Mouse (Mus musculus) left cerebral cortex, adult 18-20 months (tissue): ENCODE measurements around the gene Tspan17. TPM values are rescaled to one million over a fixed set of nuclear protein-coding genes. Genes with fewer than 3 reads are reported as not detected.
A peak's percentile ranks its signal among the peaks of the same experiment; 100 is the strongest.

Source experiments
- DNase-seq, 2 experiments: peaks; one replicate each; pipeline ENCODE4 v3.0.0; 2021 to 2022; ENCODE audit warnings: low spot score in 2 of 2, mixed read lengths in 1 of 2
- total RNA-seq, 2 experiments: library from RNA; stranded (reverse); gene quantifications; 2 replicates each; pipeline ENCODE4 v1.2.3; 2021

The Tspan17 gene
- total RNA-seq, 2 experiments from 2014 or later = 95.4 to 97.6 TPM

DNA sequence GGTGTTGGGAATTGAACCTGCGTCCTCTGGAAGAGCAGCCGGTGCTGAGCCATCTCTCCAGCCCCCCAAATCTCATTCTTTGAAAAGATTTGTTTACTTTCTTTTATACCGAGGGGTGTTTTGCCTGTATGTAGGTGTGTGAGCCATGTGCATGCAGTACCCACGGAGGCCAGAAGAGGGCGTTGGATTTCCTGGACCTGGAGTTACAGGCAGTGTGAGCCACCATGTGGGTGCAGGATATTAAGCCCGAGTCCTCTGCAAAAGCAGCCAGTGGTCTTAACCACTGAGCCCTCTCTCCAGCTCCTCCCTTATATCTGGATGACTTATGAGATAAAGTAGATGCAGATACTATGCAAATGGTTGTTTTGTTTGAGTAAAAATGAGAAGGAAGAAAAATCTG lies 13.8 kb downstream of the Tspan17 start:
- DNase-seq = no peak

GRCm38 (mm10) chr13:54805134-54805838 lies 16.1 kb downstream of the Tspan17 start:
- DNase-seq = peak; percentile 52 to 64

GRCm38 (mm10) chr13:54806434-54806976 lies 17.3 kb downstream of the Tspan17 start:
- no peak for DNase-seq

DNA sequence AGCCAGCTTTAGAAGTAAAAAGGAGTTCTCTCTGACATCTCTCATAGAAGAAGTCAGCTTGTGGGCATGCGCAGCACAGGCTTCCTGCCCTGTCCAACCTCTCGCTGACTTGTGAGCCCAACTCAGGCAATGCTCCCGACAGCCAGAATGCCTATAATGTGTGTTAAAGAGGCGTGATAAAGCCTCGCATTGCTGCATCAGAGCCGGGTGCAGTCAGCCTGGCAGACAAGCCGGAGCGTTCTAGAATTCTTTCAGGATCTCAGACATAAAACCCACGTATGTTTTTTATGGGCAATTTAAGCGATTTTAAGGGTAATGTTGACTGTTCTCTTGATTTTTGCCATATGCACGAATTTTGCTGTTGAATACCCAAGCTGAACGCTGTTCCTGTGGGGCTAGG lies 18.9 kb downstream of the Tspan17 start:
- no peak for DNase-seq

- no peak for DNase-seq
These were observed 22.3 kb downstream of the Tspan17 start for GRCm38 (mm10) chr13:54811476-54811875.

GRCm38 (mm10) chr13:54813381-54813780 lies 24.2 kb downstream of the Tspan17 start:
- no peak for DNase-seq

DNA sequence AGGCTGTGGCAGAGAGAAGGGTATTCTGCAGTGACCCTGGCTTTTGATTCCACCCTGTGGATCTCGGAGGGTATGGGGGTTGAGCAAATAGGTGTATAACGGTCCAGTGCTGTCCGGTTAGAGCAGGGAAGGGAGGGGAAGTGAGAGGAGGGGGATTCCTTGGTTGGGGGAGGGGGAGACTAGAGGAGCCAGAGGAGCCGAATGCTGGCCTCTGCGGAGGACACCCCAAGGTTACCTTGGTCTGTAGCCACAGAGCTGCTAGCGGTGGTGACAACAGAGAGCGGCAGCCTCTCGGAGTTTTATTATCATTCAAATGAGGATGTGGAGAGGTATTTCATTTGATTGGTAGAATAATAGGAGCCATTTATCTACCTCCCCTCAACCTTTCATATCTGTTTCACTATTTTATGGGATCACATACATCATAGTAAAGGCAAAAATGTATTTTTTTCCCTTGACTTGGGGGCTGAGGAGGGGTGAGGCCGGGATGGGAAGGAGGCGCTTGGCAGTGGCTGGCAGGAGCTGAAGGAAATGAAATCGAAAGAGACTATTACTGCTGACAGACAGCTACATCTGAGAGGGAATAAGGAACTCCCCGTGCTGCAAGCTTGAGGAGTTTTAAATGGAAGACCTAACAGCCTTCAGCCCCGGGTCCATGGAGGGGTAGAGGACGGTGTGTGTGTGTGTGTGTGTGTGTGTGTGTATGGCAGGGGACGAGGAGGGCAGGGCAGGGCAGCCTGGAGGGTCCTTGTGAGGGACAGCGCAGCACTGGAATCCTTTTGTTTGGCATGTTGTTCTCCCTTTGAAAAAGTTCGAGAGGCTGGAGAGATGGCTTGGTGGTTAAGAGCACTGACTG lies 29.4 kb downstream of the Tspan17 start:
- DNase-seq = no peak

GRCm38 (mm10) chr13:54821106-54821505 lies 31.9 kb downstream of the Tspan17 start:
- DNase-seq = no peak

- no peak for DNase-seq
These were observed 32.8 kb downstream of the Tspan17 start for GRCm38 (mm10) chr13:54821931-54822330.

DNA sequence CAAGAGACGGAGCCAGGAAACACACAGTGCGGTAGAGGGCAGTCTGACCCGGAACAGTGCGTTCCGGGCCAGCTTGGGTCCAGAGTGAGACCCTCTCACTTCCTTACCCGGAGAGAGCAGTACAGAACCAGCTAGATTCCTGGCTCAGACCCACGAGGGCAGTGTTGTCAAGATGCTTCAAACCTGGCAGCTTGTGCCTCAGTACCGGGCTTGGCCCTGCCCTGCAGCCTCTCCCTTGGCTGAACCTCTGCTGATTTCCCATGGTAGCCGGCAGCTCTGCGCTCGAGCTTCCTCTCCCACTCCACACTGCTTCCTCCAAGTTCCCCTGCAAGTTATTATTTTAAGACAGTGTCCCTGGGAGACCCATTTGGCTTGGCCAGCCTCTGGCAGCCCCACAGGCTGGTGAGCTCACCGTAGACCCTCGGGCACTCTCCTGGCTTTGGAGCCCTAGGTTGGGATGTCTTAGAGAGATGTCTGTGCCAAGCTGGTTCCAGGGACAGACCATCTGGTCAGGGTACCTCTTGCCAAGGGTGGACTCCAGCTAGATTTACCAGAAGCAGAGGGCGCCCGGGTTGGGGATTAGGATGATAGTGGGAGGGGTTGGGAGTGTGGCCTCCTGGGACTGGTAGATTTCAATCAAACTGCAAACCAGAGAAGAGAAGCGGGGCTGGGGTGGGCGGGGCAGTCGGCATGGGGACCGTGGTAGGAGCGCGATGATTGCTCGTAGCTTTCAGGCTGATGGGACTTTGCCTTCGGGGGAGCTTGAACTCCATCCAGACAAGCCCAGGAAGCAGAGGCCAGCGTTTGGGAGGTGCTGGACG lies 35.1 kb downstream of the Tspan17 start:
- DNase-seq = no peak

DNA sequence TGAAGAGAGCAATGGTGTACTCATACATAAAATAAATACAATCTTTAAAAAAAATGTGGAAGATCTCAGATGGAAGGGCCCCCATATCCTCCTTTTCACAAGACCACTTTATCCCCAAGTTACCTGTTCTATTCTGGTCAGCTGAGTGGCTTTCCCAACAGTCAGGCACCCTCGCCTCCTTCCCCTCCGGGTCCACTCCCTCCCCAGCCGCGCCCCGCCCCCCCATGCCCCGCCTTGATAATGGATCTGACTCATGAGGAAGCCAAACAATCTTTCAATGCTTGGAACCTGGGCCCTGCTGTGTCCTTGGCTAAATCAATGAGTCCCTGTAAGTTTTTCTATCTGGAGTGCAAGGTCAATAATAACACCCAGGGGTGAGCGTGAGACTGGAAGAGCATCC lies 38.8 kb downstream of the Tspan17 start:
- no peak for DNase-seq

DNA sequence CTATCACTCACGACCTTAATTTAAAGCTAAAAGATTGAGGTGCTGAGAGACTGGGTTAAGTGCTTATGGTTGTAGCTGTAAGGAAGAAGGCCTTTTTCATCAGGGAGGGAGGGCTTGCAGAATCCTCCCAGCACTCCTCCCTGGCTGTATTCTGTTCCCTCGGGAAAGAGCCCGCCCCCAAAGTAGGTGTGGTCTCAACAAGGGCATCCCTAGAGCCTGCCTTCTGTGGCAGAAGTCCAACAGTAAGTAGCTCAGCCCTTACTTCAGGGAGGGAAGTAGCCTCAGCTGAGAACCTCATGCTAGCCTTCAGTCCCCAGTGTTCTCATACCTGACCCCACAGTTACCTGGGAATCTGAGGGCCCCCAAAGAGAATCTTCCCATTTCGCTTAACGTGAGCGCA lies 39.3 kb downstream of the Tspan17 start:
- DNase-seq = no peak

DNA sequence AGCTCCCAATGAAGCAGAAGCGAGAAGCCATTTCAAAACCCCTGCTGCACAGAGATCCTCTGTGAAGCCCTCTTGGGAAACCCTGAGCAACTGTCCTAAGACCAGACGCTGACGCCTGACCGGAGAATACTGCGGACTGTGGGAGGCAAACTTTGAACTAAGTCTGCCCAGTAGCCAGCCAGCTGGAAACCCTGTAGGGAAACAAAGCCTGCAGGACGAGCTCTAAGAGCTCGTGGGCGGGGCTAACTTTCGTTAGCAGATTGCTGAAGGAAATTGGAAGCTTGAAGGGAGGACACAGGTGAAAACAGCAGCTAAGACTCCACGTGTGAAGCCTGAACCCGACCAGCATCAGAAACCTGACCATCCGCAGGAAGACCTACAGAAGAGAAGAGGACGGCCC lies 40.3 kb downstream of the Tspan17 start:
- DNase-seq = no peak

DNA sequence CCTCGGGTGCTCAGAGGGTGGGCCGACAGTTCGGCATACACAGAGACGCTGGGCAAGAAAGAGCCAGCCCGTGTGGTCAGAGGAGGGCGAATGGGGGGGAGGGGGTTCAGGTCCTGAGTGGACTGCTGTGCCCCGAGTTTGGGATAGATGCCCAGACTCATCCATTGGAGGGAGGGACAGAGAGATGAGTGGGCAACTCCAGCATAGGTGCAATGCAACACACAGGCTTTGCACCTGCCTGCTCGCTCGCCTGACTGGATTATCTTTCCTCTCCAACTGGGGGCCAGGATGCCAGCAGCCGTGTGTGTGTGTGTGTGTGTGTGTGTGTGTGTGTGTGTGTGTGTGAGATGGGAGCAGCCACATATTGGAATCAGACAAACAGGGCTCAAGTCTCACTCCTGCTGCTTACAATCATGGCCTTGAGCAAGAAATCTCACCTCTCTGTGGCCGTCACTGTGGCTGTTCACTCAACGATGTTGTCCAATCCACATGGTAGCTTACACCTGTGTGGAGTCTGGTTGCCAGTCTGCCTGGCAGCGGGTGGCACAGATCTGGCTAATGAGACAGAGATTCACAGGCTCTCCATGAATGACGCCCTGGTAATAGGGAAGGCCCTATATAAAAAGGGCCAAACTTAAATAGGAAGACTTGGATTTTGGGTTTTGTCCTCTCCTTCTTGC lies 47.3 kb downstream of the Tspan17 start:
- no peak for DNase-seq

- DNase-seq = no peak
These were observed 47.9 kb downstream of the Tspan17 start for GRCm38 (mm10) chr13:54837061-54837460.

GRCm38 (mm10) chr13:54837471-54837889 lies 48.3 kb downstream of the Tspan17 start:
- DNase-seq = peak; percentile 57 to 65

GRCm38 (mm10) chr13:54838540-54838939 lies 49.4 kb downstream of the Tspan17 start:
- DNase-seq = peak in 1 of 2 experiments; percentile 12

DNA sequence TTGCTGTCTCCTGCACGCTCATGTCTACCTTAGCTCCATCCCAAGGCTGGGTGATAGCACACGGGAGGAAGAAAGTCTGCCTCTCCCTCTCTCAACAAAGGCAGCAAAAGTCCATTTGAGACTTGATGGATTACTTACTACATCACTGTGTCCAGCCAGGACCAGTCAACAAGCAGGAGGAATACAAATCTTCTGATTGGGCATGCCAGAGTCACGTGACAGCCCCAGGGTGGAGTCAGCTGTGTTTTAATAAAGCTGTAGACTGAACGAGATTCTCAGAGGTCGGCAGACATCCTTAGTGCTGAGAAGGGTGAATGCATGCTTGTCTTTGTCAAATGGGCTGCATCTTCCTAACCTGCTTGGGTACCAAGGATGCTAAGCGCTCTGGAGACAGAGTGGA lies 50.0 kb downstream of the Tspan17 start:
- no peak for DNase-seq

DNA sequence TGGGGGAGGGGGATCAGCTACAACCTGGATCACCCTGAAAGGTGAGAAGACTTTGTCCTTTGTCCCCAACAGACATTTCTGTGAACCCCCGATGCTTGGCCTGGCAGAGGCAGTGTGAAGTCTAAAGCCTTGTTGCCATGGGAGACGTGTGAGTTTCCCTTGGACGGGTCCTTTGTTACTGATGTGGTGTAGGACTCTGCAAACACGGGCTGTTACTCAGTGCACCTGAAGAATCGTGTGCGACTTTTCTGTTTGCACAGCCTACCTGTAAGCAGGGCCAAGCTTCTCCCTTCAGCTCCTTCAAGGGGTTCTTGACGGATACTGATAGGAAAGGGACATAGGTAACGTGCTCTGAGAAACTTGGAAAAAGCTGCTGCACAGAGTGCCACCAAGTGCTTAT lies 55.4 kb downstream of the Tspan17 start:
- no peak for DNase-seq
